In the genomic region with DNA sequence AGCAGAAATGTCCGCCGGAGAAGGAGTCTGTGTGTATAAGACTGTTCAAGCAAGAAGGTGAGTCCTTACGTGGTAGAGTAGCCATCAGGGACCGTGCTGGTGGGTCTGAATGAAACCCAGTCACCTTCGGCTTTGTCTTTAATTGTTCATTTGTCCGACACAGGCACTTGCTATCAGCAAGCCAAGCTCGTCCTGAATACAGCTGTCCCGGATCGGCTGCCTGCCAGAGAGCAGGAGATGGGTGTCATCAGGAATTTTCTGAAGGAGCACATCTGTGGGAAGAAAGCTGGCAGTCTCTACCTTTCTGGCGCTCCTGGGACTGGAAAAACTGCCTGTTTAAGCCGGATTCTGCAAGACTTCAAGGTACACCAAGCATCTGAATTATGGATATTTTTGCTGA, we compare ENCODE assay signal across 16 mouse cellular contexts. TPM values are rescaled to one million over a fixed set of nuclear protein-coding genes. Genes with fewer than 3 reads are reported as not detected.
DNase-seq lines count a peak whose midpoint lies in the region; ATAC-seq lines count a peak whose summit lies in the region.
"Had no signal": no experiment of that assay in that cellular context is flagged by ENCODE, and none has a peak within 500 bp of the region (broad histone marks: within the 10 kb centered on the region; RNA-seq: fewer than 3 reads in every experiment).

No protein-coding gene starts in this region.

- no peaks in the 10 kb centered on the region for H3K27me3 ChIP-seq in erythroblast, embryonic 14.5 days (ENCODE audit: control insufficient read depth)
- no peaks in the 10 kb centered on the region for H3K27me3 ChIP-seq in hindbrain, embryonic 10.5 days (ENCODE audit: insufficient read depth, poor library complexity, severe bottlenecking)
- no peaks in the 10 kb centered on the region for H3K27me3 ChIP-seq in hindbrain, embryonic 14.5 days (ENCODE audit: control insufficient read depth, insufficient read depth, low read length)
- H3K27me3 ChIP-seq in heart, embryonic 14.5 days (ENCODE audit: control insufficient read depth, insufficient read depth, low read length), result no peaks in the 10 kb centered on the region
- H3K27me3 ChIP-seq in liver, embryonic 15.5 days, result no peaks in the 10 kb centered on the region
- H3K27me3 ChIP-seq in forebrain, embryonic 16.5 days (replicated peaks; ENCODE audit: control insufficient read depth, insufficient read depth, low read length), result no peaks in the 10 kb centered on the region
- H3K27me3 ChIP-seq: embryonic facial prominence, embryonic 13.5 days; limb, embryonic 12.5 days; megakaryocyte, embryonic 14.5 days; midbrain, embryonic 15.5 days had no signal

- no peak overlapping the region for H3K9ac ChIP-seq in hindbrain, embryonic 14.5 days
- no peak overlapping the region for H3K9ac ChIP-seq in heart, embryonic 14.5 days (ENCODE audit: low read length)
- peak overlapping the region; percentile 82 for H3K9ac ChIP-seq in liver, embryonic 15.5 days
- H3K9ac ChIP-seq in forebrain, embryonic 16.5 days (replicated peaks; ENCODE audit: low read depth, low read length), result no peak overlapping the region
- H3K9ac ChIP-seq: limb, embryonic 12.5 days; midbrain, embryonic 15.5 days had no signal

- H3K27ac ChIP-seq in hindbrain, embryonic 10.5 days, result no peak overlapping the region
- no peak overlapping the region for H3K27ac ChIP-seq in hindbrain, embryonic 14.5 days
- no peak overlapping the region for H3K27ac ChIP-seq in heart, embryonic 14.5 days (replicated peaks in 1 of 2; ENCODE audit: control insufficient read depth in 1 of 2, insufficient read depth in 1 of 2, low read depth in 2 of 2, low read length in 2 of 2)
- H3K27ac ChIP-seq in liver, embryonic 15.5 days (replicated peaks), result peak overlapping the region; percentile 92
- H3K27ac ChIP-seq in forebrain, embryonic 16.5 days (ENCODE audit: low read length), result no peak overlapping the region
- H3K27ac ChIP-seq: embryonic facial prominence, embryonic 13.5 days; forebrain, embryonic 10.5 days; hindbrain, postnatal 0 days; left cerebral cortex, adult 2 months; limb, embryonic 12.5 days; midbrain, embryonic 15.5 days had no signal

- intact Hi-C loops in left cerebral cortex, postnatal 25 days (cut with DNase I), result loop anchor here (2.0 kb wide), 1 partner anchor 212 kb away; no protein-coding TSS in a partner anchor

- H3K4me1 ChIP-seq in erythroblast, embryonic 14.5 days (ENCODE audit: control insufficient read depth), result peaks cover 79% of the 10 kb centered on the region
- H3K4me1 ChIP-seq in hindbrain, embryonic 10.5 days (replicated peaks), result peaks cover 37% of the 10 kb centered on the region
- peaks cover 10% of the 10 kb centered on the region for H3K4me1 ChIP-seq in hindbrain, embryonic 14.5 days (replicated peaks; ENCODE audit: control insufficient read depth, insufficient read depth, low read length)
- peaks cover 9 to 24% of the 10 kb centered on the region in 2 experiments for H3K4me1 ChIP-seq in heart, embryonic 14.5 days (ENCODE audit: control insufficient read depth in 2 of 2, insufficient read depth in 2 of 2, low read length in 2 of 2)
- peaks cover 75% of the 10 kb centered on the region for H3K4me1 ChIP-seq in liver, embryonic 15.5 days (replicated peaks)
- peaks cover 14% of the 10 kb centered on the region for H3K4me1 ChIP-seq in forebrain, embryonic 16.5 days (replicated peaks; ENCODE audit: control insufficient read depth, insufficient read depth, low read length)

- H3K4me2 ChIP-seq in hindbrain, embryonic 14.5 days (replicated peaks), result no peak overlapping the region
- H3K4me2 ChIP-seq in heart, embryonic 14.5 days (ENCODE audit: low read length), result peak overlapping the region; percentile 92
- peak overlapping the region; percentile 93 for H3K4me2 ChIP-seq in liver, embryonic 15.5 days
- no peak overlapping the region for H3K4me2 ChIP-seq in forebrain, embryonic 16.5 days (ENCODE audit: low read length)
- H3K4me2 ChIP-seq: midbrain, embryonic 15.5 days had no signal

- DNase-seq in hindbrain, embryonic 10.5 days (ENCODE audit: low spot score), result no peak
- no peak for DNase-seq in hindbrain, embryonic 14.5 days (ENCODE audit: low spot score)
- DNase-seq in left cerebral cortex, postnatal 25 days (ENCODE audit: low spot score in 2 of 2), result no peak

- no peak for ATAC-seq in erythroblast, adult 5-6 weeks (replicated peaks; ENCODE audit: low FRiP score, poor library complexity, severe bottlenecking)
- ATAC-seq in hindbrain, embryonic 14.5 days (ENCODE audit: low FRiP score), result no peak
- no peak for ATAC-seq in heart, embryonic 14.5 days (ENCODE audit: insufficient number of reproducible peaks, insufficient read depth, low FRiP score, low read depth)
- ATAC-seq in liver, embryonic 15.5 days (ENCODE audit: insufficient read depth), result no peak
- ATAC-seq in forebrain, embryonic 16.5 days, result no peak
- ATAC-seq: hindbrain, postnatal 0 days; lung, postnatal 0 days; midbrain, embryonic 15.5 days had no signal

- no peaks in the 10 kb centered on the region for H3K9me3 ChIP-seq in erythroblast, embryonic 14.5 days (ENCODE audit: control insufficient read depth, low read length)
- H3K9me3 ChIP-seq in hindbrain, embryonic 10.5 days, result no peaks in the 10 kb centered on the region
- no peaks in the 10 kb centered on the region for H3K9me3 ChIP-seq in hindbrain, embryonic 14.5 days (ENCODE audit: control insufficient read depth, low read length)
- no peaks in the 10 kb centered on the region for H3K9me3 ChIP-seq in heart, embryonic 14.5 days (ENCODE audit: control insufficient read depth, low read length)
- no peaks in the 10 kb centered on the region for H3K9me3 ChIP-seq in liver, embryonic 15.5 days (replicated peaks)
- H3K9me3 ChIP-seq in forebrain, embryonic 16.5 days (ENCODE audit: control insufficient read depth, low read length), result no peaks in the 10 kb centered on the region
- H3K9me3 ChIP-seq: embryonic facial prominence, embryonic 13.5 days; forebrain, embryonic 10.5 days; limb, embryonic 12.5 days; megakaryocyte, embryonic 14.5 days; midbrain, embryonic 15.5 days had no signal

- 91% methylated on average over 11 of the region's 11 CpGs for WGBS in hindbrain, embryonic 10.5 days
- WGBS in hindbrain, embryonic 14.5 days, result 93% methylated on average over 11 of the region's 11 CpGs
- 71% methylated on average over 11 of the region's 11 CpGs for WGBS in heart, embryonic 14.5 days
- 86% methylated on average over 11 of the region's 11 CpGs for WGBS in liver, embryonic 15.5 days (ENCODE audit: insufficient replicate concordance)
- WGBS in forebrain, embryonic 16.5 days, result 93% methylated on average over 11 of the region's 11 CpGs

- H3K36me3 ChIP-seq in erythroblast, embryonic 14.5 days (ENCODE audit: control insufficient read depth), result peaks cover 77% of the 10 kb centered on the region
- peaks cover 75% of the 10 kb centered on the region for H3K36me3 ChIP-seq in hindbrain, embryonic 10.5 days
- peaks cover 6% of the 10 kb centered on the region for H3K36me3 ChIP-seq in hindbrain, embryonic 14.5 days (replicated peaks; ENCODE audit: control insufficient read depth, insufficient read depth)
- H3K36me3 ChIP-seq in heart, embryonic 14.5 days (ENCODE audit: control insufficient read depth, insufficient read depth, low read length), result peaks cover 51% of the 10 kb centered on the region
- peaks cover 67% of the 10 kb centered on the region for H3K36me3 ChIP-seq in liver, embryonic 15.5 days (replicated peaks)
- 0 out of 2 replicates have a peak, but pooled peaks cover 1% of the 10 kb centered on the region for H3K36me3 ChIP-seq in forebrain, embryonic 16.5 days (ENCODE audit: control insufficient read depth, insufficient read depth)
- H3K36me3 ChIP-seq: midbrain, embryonic 15.5 days had no signal

- H3K4me3 ChIP-seq in erythroblast, embryonic 14.5 days (replicated peaks), result peak overlapping the region; percentile 89
- H3K4me3 ChIP-seq in hindbrain, embryonic 10.5 days, result 0 out of 2 replicates have a peak overlapping the region, but pooled peaks have one; percentile 20
- no peak overlapping the region for H3K4me3 ChIP-seq in hindbrain, embryonic 14.5 days (replicated peaks; ENCODE audit: low read length)
- no peak overlapping the region for H3K4me3 ChIP-seq in heart, embryonic 14.5 days (ENCODE audit: control insufficient read depth in 1 of 2, insufficient read depth in 1 of 2, low read depth in 1 of 2, low read length in 2 of 2)
- H3K4me3 ChIP-seq in liver, embryonic 15.5 days (replicated peaks), result peak overlapping the region; percentile 83
- H3K4me3 ChIP-seq in forebrain, embryonic 16.5 days (replicated peaks; ENCODE audit: low read length), result no peak overlapping the region
- H3K4me3 ChIP-seq: left cerebral cortex, adult 2 months; limb, embryonic 12.5 days; megakaryocyte, embryonic 14.5 days; midbrain, embryonic 15.5 days had no signal

RNA-seq across cellular contexts. Expression of a gene that starts 2.8 kb away (rescaled TPM):
- 0.76 and 0.82 TPM in 2 replicates for polyA plus RNA-seq in erythroblast, embryonic 14.5 days (2012)
- total RNA-seq in erythroblast, adult 5-6 weeks (2015; ENCODE audit: low replicate concordance), result 20.0 and 20.1 TPM in 2 replicates
- 46.7 and 54.2 TPM in 2 replicates for total RNA-seq in erythroblast, adult 5-6 weeks (2017; ENCODE audit: low replicate concordance)
- polyA plus RNA-seq in hindbrain, embryonic 10.5 days (2016; fragmentation: Nextera tagmentation; extraction: Ambion mirVana), result 45.3 and 63.7 TPM in 2 replicates
- polyA plus RNA-seq in hindbrain, embryonic 14.5 days (2014; fragmentation: Nextera tagmentation; extraction: Ambion mirVana), result 4.3 and 5.2 TPM in 2 replicates
- 15.6 and 17.5 TPM in 2 replicates for polyA plus RNA-seq in heart, embryonic 14.5 days (2014; fragmentation: Nextera tagmentation; extraction: Ambion mirVana)
- 54.6 and 58.0 TPM in 2 replicates for polyA plus RNA-seq in liver, embryonic 15.5 days (2015; fragmentation: Nextera tagmentation; extraction: Ambion mirVana)
- polyA plus RNA-seq in forebrain, embryonic 16.5 days (2015; fragmentation: Nextera tagmentation; extraction: Ambion mirVana), result 10.3 and 10.9 TPM in 2 replicates
- under 1 TPM; 0.21 to 0.60 TPM for total RNA-seq in left cerebral cortex, postnatal 25 days (2021)

RNA-seq across cellular contexts. Expression of a gene that starts 17.2 kb away (rescaled TPM):
- polyA plus RNA-seq in erythroblast, embryonic 14.5 days (2012), result 0.20 and 0.32 TPM in 2 replicates
- total RNA-seq in erythroblast, adult 5-6 weeks (2015; ENCODE audit: low replicate concordance), result 13.1 and 13.2 TPM in 2 replicates
- 2.8 TPM in 2 replicates for total RNA-seq in erythroblast, adult 5-6 weeks (2017; ENCODE audit: low replicate concordance)
- polyA plus RNA-seq in hindbrain, embryonic 10.5 days (2016; fragmentation: Nextera tagmentation; extraction: Ambion mirVana), result 28.4 and 53.7 TPM in 2 replicates
- 18.4 and 18.7 TPM in 2 replicates for polyA plus RNA-seq in hindbrain, embryonic 14.5 days (2014; fragmentation: Nextera tagmentation; extraction: Ambion mirVana)
- 31.4 and 33.4 TPM in 2 replicates for polyA plus RNA-seq in heart, embryonic 14.5 days (2014; fragmentation: Nextera tagmentation; extraction: Ambion mirVana)
- 4.4 and 4.5 TPM in 2 replicates for polyA plus RNA-seq in liver, embryonic 15.5 days (2015; fragmentation: Nextera tagmentation; extraction: Ambion mirVana)
- polyA plus RNA-seq in forebrain, embryonic 16.5 days (2015; fragmentation: Nextera tagmentation; extraction: Ambion mirVana), result 9.5 and 10.6 TPM in 2 replicates
- total RNA-seq in left cerebral cortex, postnatal 25 days (2021), result 10 to 100 TPM in 1 of 2 experiments, 1 to 10 TPM in 1; 9.4 to 12.1 TPM

RNA-seq across cellular contexts. Expression of a gene that starts 47.0 kb away (rescaled TPM):
- 0.81 TPM in 2 replicates for polyA plus RNA-seq in erythroblast, embryonic 14.5 days (2012)
- total RNA-seq in erythroblast, adult 5-6 weeks (2015; ENCODE audit: low replicate concordance), result 9.4 and 21.7 TPM in 2 replicates
- 6.4 and 8.2 TPM in 2 replicates for total RNA-seq in erythroblast, adult 5-6 weeks (2017; ENCODE audit: low replicate concordance)
- 4.6 and 4.7 TPM in 2 replicates for polyA plus RNA-seq in hindbrain, embryonic 10.5 days (2016; fragmentation: Nextera tagmentation; extraction: Ambion mirVana)
- polyA plus RNA-seq in hindbrain, embryonic 14.5 days (2014; fragmentation: Nextera tagmentation; extraction: Ambion mirVana), result 4.7 and 4.8 TPM in 2 replicates
- polyA plus RNA-seq in heart, embryonic 14.5 days (2014; fragmentation: Nextera tagmentation; extraction: Ambion mirVana), result 3.1 and 3.2 TPM in 2 replicates
- polyA plus RNA-seq in liver, embryonic 15.5 days (2015; fragmentation: Nextera tagmentation; extraction: Ambion mirVana), result 1.2 and 1.3 TPM in 2 replicates
- 4.6 and 5.1 TPM in 2 replicates for polyA plus RNA-seq in forebrain, embryonic 16.5 days (2015; fragmentation: Nextera tagmentation; extraction: Ambion mirVana)
- total RNA-seq in left cerebral cortex, postnatal 25 days (2021), result 10 to 100 TPM; 61.3 to 63.3 TPM

Comparison
In these comparisons a context has a peak if more than half of its experiments do, and no peak if none do; other contexts are left out.
1. H3K4me3 ChIP-seq: peak in erythroblast, embryonic 14.5 days (single experiment), hindbrain, embryonic 10.5 days (single experiment) and liver, embryonic 15.5 days (single experiment); none in hindbrain, embryonic 14.5 days (single experiment), heart, embryonic 14.5 days (0 of 2) and forebrain, embryonic 16.5 days (single experiment).
2. H3K4me2 ChIP-seq: peak in heart, embryonic 14.5 days (single experiment) and liver, embryonic 15.5 days (single experiment); none in hindbrain, embryonic 14.5 days (single experiment) and forebrain, embryonic 16.5 days (single experiment).